Mouse (Mus musculus) WW6 (cell line): ENCODE measurements around the gene Ptprr.
A peak's percentile ranks its signal among the peaks of the same experiment; 100 is the strongest.

Experiments used
- DNase-seq: peaks from one replicate; pipeline ENCODE4 v3.0.0-alpha.2; 2013; ENCODE audit warnings: low read depth, low spot score

Ptprr gene

GRCm38 (mm10) chr10:116266561-116267433 lies 248.8 kb downstream of the Ptprr start:
- DNase-seq, result no peak

GRCm38 (mm10) chr10:116267434-116267822 lies 249.4 kb downstream of the Ptprr start:
- no peak for DNase-seq

GRCm38 (mm10) chr10:116268343-116268742 lies 250.3 kb downstream of the Ptprr start:
- DNase-seq, result no peak

- no peak for DNase-seq
Observed at GRCm38 (mm10) chr10:116270646-116271469, 252.8 kb downstream of the Ptprr start.

GRCm38 (mm10) chr10:116271470-116271915 lies 253.5 kb downstream of the Ptprr start:
- DNase-seq, result no peak

- DNase-seq, result no peak
Observed at GRCm38 (mm10) chr10:116272156-116272555, 254.1 kb downstream of the Ptprr start.

GRCm38 (mm10) chr10:116275280-116275679 lies 257.3 kb downstream of the Ptprr start, which contains the start of gene Ptprb:
TSS of gene Ptprb (plus strand) at chr10:116275523.
- no peak for DNase-seq

- no peak for DNase-seq
Observed at GRCm38 (mm10) chr10:116286697-116287344, 268.8 kb downstream of the Ptprr start.

GRCm38 (mm10) chr10:116288130-116288529 lies 270.1 kb downstream of the Ptprr start:
- peak; percentile 18 for DNase-seq

- DNase-seq, result no peak
Observed at GRCm38 (mm10) chr10:116290483-116290882, 272.5 kb downstream of the Ptprr start.

GRCm38 (mm10) chr10:116291153-116291755 lies 273.2 kb downstream of the Ptprr start:
- DNase-seq, result no peak

GRCm38 (mm10) chr10:116296439-116296838 lies 278.4 kb downstream of the Ptprr start:
- DNase-seq, result no peak

GRCm38 (mm10) chr10:116297854-116298253 lies 279.8 kb downstream of the Ptprr start:
- DNase-seq, result no peak

GRCm38 (mm10) chr10:116300824-116301223 lies 282.8 kb downstream of the Ptprr start:
- no peak for DNase-seq

GRCm38 (mm10) chr10:116301258-116301657 lies 283.2 kb downstream of the Ptprr start:
- no peak for DNase-seq

- no peak for DNase-seq
Observed at GRCm38 (mm10) chr10:116304355-116304754, 286.3 kb downstream of the Ptprr start.

- DNase-seq, result no peak
Observed at GRCm38 (mm10) chr10:116309460-116309859, 291.4 kb downstream of the Ptprr start.

- no peak for DNase-seq
Observed at GRCm38 (mm10) chr10:116310516-116311210, 292.6 kb downstream of the Ptprr start.

- DNase-seq, result peak; percentile 52
Observed at GRCm38 (mm10) chr10:116319246-116319645, 301.2 kb downstream of the Ptprr start.
